Mouse (Mus musculus) spleen, adult 2 months (tissue): ENCODE measurements around the gene Tmc1.

Experiments
- CTCF ChIP-seq: fragments of 200-500 bp; IDR thresholded peaks from 2 replicates; pipeline ENCODE4 v1.5.1; 2011; ENCODE audit warnings: mild to moderate bottlenecking, inconsistent platforms; ENCODE audit not compliant: insufficient read depth, insufficient read length, insufficient replicate concordance; ENCODE audit errors: extremely low read depth
- POLR2A ChIP-seq: fragments of 200-500 bp; IDR thresholded peaks from 2 replicates; pipeline ENCODE4 v1.6.1; 2011; ENCODE audit warnings: low read depth, low read length, inconsistent platforms

GRCm38 (mm10) chr19:20918241-20918640 lies 35.8 kb downstream of the Tmc1 start:
- TF ChIP-seq CTCF, result no peak
- no peak for TF ChIP-seq POLR2A
